Mouse (Mus musculus): ENCODE measurements around the gene Casz1.

The Casz1 gene

DNA sequence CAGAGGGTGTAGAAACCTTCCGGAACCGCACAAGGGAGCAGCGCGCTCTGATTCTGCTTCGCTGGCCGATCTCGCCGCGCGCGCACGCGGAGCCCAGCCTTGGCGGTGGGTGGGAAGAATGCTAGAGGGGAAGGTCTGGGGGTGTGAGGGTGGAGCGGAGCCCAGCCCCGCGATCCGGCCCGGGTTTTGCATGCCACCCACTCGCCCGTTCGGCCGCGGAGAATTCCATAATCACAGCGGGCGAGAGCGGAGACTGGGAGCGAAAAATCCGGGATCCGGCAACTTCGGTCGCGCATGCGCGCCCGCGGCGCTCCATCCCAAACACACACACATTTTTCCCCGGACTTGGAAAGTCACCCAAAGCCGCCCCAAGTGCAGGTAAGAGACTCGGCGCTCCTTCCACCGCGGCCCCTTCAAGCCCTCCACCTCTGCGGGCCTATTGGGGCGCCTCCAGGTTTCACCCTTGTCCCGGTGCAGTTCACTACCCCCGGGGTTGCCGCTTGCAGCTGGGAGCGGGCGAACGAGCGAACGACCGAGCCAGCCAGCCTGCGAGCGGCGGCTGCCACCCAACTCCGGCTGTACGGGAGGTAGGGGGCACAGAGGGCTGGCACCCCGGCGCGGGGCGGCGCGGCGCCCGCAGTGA lies at the start of gene Casz1:
Gene Casz1 (plus strand): TSS at position 293 of the 643 bp plus-strand sequence.
- DNase-seq, result peak; percentile 89

DNA sequence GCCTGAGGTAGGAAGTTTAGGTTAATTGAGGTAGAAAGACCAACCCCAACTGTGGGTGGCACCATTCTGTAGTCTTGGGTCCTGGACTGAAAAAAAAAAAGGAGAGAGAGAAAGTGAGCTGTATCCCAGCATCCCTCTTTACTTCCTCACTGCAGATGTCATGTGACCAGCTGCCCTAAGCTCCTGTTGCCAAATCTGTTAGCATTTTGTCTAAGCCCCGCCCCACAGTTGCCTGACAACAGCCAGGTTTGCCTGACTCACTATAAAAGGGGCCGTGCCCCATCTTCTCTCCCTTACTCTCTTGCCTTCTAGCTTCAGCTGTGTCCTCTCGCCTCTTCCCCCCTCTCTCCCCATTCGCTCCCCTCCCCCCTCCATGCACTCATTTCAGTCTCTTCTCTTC lies 45.4 kb upstream of the Casz1 start:
- no peak for DNase-seq

DNA sequence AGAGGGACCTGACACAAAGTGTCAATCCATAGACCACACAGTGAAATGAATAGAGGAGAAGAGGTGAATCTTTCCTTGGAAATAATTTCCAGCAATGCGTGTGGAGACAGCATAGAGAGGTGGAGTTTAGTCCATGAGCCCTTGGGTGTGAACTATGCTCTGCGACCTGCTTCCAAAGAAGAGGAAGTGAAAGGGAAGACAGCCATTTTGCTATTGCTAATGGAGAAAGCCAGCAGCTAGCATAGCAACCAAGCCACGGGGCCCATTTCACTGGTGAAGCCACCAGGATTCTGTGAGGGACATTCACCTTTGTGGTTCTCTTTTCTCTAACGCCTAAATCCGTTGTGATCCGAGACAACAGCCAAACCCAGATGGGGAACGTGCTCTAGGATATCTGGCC lies 44.1 kb upstream of the Casz1 start:
- no peak for DNase-seq

DNA sequence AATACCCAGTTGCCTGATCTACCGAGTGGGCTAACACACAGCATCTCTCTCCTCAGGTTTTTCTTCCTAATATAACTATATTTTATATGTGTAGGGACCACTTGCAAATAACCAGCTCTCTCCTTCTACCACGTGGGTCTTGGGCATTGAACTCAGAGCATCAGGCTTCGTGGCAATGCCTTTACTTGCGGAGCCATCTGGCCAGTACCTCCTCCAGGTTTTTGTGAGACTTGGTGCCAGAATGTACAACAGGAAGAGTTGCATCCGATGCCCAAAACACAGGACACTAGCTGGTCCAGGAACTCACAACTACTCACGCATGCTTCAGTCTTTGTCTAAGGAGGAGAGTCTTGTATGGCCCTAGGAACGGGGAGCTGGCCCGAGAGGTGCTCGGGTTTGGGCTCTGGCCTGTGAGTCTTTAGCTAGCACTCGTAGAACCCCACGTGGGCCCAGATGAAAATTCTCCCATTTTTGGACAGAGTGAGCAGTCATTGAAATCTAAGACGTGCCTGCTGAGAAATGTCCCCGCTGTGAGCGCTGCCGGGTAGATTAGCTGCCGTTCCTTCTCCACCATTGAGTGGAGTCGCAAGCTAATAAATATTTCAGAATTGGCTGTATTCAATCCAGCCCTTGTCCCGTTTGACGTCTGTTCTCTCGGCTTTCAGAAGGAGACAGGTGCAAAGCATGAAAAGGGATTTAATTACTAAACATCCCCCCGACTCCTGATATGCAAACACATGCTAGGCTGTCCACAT lies 38.0 kb upstream of the Casz1 start:
- DNase-seq, result no peak

DNA sequence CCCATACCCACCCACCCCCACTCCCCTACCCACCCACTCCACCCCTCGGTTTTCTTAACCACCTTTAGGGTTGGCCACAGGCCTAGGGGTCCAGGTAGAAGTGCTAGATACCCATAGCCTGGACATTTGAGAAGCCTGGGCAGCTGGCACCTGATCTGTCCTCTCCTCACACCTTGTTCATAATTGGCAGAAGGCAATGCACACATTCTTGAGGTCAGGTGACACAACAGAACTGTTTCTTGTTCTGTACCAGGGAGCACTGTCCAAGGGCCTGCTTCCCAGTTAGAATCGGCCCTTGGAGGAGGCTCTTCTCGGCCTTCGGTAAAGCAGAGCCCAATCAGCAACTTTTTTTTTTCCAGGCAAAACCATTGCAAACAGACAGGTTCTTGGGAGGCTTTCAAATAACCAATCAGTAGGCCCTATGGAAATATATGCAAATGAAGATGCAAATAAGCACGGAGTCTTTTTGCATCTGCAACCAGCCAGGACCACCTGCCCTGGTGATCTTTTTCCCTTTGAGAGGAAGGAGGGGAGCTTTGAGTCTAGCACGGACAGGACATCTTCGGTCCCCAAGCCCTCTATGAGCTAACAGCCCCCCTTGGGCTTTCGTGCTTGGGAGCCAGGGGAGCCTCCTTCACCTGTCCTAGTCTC lies 36.4 kb upstream of the Casz1 start:
- no peak for DNase-seq

DNA sequence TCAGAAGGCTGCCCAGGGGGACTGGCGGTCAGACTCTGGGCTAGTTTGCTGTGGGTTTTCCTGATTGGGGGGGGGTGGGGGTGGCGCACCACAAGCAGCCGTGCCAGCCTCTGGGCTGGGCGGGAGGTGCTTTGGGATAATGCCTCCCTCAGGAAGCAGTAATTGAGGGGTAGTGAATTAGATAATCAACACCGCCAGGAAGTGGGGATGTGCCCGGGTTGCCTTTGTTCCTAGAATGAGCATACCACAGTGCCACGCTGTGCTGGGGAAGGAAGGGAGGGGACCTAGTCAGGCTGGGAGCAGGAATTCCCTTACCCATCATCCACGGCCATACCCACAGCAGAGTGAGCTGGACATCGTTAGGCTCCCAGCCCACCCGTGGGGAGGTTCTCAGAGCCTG lies 35.6 kb upstream of the Casz1 start:
- DNase-seq, result no peak

DNA sequence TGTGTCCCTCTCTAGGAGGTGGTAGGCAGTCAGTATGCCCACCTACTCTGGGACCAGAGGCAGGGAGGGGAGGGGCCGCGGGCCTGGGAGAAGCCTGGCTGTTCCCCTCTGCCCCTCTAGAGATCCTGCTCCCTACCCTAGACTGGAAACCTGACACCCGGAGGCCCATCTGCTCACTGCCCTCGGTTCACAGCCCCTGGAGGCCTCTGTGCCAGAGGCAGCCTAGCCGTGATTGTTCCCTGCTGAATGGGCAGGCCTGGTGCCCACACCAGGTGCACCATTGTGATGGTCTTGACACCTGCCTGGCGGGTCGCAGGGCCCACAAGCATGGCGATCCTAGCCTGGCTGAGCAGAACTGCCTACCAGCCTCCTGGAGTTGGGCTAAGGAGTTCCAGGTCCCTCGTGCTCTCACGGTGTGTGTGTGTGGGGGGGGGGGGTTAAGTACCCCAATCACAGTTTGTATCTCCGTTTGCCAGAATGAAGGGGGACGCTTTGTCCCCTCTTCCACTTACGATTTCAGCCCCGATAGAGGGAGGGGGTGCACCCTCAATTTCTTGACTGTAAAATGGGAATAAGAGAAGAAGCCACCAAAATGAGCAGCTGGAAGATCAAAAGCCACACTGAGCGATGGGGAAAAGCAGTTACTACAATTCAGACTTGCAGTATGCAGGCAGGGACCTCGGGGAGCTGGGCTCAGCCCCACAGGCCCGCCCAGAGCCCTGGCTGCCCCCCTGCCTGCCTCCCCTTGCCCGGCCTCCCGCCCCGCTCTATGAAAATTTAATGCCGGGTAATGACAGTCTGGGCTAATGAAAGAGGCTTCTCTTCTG lies 33.4 kb upstream of the Casz1 start:
- DNase-seq, result no peak

DNA sequence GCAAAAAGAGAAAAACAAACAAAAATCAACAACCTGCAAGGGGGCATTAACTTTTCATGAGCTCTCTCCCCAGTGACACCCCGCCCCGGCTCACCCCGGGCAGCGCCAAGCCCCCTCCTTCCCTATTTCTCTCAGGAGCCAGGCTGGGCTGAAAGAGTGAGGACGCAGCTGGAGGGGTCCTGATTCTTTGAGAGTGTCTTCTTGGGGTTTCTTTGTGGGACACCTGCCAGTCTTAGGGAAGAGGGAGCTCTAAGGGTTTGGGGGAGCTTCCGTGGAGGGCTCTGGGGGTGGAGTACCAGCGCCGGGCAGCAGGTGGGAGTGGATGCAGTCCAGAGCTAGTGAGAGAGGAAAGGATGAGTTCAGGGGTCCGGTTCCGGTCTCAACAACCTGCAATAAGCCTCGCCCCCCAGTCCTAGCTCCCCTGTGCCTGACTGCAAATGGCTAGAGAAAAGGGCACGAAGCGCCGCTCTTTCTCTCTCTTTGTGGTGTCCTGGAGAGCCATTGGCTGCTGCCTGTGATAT lies 32.8 kb upstream of the Casz1 start:
- DNase-seq, result no peak

DNA sequence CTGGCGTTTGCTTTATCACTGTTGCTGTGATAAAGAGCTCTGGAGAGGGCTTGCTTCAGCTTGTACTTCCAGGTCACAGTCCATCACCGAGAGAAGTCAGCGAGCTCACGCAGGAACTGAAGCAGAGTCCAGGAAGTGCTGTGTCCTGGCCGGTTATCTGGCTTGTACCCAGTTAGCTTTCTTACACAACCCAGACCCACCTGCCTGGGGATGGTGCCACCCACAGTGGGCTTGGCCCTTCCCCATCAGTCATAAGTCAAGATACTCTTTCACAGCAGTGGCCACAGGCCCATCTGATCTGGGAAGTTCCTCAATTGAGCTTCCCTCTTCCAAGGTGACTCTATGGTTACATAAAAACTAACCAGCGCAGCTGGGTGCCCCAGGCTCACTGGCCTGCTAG lies 31.6 kb upstream of the Casz1 start:
- no peak for DNase-seq

DNA sequence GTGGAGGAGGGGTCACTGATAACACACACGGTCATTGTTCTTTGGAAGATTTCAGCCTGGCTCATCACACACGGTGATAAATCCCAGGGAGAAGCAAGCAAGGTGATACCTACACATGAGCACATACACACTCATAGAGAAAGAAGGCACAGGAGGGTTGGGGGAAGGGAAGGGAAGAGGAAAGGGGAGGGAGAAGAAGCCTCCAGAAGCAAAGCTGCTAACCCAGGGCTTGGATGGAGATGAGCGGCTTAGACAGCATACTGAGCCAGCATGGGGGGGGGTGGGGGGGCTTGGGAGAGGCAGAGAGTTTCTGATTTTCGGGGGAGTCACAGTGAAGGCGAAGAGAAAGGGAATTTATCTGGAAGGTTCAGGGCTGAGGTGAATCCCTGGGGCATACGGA lies 30.2 kb upstream of the Casz1 start:
- DNase-seq, result no peak

DNA sequence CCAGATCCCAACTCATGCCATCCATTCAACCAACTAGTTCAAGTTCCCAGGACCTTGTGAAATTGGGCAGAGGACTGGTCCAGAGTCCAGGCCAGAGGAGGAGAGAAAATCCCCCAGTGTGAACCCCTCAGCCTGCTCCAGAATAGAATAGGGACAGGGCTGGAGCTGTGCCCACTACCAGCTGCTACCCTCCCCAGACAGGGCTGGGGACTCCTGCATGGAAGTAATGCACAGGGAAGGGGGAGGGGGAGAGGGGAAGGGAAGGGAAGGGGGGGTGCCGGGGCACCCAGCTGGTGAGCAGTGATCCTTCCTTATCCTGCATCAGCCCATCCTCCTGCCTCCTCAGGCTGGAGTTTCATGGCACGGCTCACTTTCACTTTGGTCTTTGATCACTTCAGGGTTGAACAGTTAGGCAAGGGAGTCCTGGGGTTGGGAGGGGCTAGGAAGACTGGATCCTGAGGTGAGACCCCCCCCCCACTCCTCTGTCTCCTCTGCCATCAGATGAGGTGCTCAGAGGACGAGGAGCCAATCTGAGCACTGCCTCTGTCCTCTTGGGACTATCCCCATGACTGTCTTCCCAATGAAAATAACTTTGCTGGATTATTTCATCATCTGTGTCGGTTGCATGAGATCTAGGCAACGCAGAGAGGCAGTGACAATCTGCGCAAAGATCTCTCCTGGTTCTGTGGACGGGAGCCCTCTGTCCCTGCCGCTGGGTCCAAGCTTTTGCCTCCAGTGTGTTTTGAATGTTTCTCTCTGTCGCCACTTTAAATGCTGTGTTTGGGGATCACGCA lies 28.6 kb upstream of the Casz1 start:
- DNase-seq, result no peak

DNA sequence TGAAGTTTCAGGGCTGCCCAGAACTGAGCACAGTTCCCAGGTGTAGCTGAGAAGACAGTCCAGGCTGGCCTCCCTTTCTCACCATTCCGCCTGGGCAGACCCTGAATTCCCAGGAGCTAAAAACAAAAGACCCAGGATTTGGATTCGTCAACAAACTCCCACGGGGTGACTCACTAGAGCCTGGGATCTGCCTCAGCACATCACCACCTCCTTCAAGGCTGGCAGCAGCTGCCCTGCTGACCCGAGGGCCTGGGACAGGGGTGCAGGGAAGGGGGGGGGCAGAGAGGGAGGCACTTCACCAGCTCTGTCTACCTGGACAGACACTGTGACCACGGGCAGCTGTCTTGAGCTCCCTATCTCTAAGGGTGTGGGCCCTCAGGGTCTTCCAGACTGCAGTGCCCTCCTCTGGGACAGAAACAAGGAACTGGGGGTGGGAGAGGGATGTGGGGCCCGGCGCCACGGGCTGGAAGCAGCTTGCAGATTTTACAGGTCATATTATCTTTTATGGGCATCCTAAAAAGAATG lies 24.1 kb upstream of the Casz1 start:
- DNase-seq, result no peak

DNA sequence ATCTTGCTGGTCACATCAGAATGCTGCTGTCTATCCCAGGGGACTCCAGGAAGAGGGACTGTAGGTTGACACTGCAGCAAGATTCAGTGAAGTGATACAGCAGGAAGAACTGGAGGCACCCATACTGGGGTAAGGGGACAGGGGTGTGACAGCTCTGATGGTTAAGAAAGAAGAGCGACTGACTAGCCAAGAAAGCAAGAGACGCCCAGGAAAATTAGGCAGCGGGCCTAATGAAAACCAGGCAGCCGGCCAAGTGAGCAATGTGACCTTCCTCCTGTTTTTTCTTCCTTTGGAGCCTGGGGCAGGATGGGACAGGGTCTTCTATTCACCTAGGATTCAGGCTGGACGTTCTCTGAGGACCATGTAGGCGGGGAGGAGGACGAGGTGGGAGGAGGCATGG lies 22.7 kb upstream of the Casz1 start:
- no peak for DNase-seq

DNA sequence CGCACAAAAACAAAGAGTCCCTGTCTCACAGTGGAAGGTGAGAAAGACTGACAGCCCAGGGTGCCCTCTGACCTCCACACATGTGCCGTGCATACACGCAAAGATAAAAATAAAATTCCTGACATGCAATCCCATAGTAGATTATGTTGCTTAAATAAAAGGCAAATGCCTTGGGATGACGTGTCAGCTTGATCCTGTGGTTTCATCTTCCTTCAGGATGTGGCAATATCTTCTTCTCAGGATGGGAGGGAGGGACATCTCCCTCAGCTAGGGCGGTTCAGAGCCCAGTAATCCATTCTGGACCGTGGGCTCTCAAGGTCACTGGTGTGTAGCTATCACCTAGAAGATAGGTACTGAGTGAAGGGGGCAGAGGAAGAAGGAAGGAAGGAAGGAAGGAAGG lies 21.3 kb upstream of the Casz1 start:
- no peak for DNase-seq

DNA sequence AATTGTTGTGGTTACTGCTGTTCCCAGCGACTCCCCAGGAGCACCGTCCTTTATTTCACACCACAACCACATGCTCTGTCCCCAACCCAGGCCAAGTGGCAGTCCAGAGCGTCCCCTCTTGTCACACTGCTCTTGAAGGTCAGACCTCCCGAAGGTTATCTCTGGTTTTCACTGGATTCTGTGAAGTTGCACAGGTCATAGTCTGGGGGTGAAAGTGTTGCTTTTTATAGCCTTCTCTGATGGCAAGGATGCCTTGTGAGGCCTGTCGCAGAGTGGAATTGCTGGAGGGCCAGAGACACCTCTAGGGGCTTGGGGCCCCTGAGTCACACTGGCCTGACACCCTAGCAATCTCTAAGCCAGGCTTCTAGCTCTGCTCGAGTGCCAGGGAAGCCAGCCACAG lies 20.5 kb upstream of the Casz1 start:
- DNase-seq, result no peak

DNA sequence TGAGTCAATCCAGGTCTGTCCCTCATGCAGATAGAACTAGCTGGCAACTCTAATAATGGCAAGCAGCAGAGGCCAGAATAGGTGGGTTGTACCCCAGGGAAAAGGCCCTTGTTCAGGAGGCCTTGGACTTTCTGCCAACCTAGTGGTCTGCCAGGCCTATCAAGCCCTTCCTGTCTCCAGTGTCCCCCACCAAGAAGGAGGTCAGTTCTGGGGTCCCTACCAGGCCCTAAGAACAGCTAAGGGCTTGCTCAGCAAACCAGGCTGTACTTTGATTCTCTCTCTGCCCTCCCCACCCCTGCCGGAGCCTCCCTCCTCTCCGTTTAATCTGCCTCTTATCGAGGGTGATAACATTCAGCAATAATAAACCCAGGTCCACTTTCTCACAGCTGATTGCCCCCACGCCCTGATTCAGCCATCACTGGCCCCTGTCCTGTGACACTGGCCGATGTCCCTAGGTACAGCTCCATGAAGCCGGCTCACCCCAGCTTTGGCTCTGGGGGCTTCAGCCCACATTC lies 19.1 kb upstream of the Casz1 start:
- DNase-seq, result no peak

DNA sequence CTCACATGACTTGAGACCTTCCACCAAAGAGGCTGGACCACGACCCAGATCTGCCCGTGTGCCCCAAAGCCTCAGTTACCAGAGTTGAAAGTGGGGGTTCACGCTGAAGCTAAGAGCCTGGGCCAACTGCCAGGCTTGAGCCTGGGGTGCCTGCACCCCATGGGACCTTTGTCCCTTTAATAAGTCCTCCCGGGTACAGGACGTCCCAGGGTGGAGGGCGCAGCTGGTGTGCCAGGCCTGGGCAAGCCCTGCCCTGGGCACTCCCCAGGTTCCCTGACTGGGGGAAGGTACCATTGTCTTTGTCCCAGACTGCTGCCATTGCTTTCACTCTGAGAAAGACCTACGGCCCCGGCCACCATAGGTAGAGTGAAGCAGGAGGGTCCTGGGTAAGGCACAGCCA lies 18.2 kb upstream of the Casz1 start:
- no peak for DNase-seq

DNA sequence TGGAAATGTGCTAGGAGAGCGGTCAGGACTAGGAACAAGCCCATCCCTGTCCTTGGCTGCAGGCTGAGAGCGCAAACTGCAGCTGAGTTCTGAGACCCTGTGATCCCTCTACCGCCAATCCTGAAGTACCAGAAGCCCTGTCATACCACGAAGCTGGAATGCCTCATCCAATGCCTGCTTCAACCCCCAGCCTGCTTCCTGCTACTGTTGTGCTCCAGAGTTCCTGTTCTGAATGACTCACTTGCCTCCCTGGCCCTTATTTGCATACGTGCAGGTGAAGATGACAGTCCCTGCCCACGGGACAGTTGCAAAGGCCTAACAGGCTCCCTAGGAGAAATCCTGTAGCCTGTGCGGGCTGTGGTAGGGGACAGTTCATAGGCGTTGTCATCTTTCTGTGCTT lies 13.3 kb upstream of the Casz1 start:
- no peak for DNase-seq

DNA sequence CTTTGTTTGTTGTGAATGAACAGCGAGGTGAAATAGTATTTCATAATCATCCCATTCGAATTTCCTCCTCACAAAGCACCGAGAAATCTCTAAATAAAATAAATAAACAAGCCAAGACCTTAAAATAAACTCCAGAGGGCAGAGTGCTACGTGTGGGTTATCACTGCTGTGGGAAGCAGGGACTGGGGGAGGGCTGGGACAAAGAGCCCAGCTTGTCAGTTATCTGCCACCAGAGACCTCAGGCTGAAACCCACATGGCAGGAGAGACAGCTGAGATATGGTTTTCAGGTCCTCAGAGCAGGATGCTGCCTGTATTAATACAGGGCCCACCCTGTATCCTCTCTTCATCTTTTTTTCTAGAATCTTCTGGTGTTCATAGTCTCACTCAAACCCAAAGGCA lies 9.2 kb upstream of the Casz1 start:
- DNase-seq, result no peak

DNA sequence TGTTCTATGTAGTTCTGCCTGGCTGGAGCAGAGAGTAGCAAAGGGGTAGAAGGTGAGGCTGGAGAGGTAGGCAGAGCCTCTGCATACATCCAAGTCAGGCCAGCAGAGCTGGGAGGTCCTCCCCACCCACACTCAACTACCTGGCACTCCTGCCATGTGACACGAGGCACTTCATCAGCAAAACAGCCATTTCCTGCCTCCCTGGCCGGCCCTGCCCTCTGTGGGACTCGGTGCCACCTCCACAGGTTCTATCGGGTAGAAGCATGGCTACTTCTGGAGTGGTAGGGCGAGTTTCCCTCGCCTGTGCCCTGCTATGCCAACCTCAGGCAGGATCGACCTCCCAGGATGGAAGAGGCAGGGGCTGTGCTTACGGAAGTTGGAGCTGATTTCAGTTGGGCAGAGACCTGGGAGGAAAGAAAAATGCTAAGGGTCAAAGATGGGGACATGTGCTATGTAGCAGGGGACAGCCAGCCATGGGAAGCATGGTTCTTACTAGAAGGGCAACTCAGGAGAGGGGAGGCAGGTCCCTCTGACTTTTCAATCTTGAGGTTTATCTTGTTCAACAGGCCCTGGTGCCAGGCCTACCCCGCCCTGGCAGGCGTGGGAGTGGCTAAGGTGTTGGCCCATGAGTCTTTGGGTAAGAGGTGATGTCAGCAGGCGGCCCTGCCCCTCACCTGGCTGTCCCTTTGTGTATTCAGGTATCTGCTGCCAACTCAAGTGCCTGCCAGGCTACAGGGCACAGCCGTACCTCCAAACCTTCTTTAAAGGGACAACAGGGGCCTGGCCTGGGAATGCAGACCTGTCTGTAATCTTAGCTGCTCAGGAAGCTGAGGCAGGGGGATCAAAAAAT lies 6.5 kb upstream of the Casz1 start:
- DNase-seq, result no peak

DNA sequence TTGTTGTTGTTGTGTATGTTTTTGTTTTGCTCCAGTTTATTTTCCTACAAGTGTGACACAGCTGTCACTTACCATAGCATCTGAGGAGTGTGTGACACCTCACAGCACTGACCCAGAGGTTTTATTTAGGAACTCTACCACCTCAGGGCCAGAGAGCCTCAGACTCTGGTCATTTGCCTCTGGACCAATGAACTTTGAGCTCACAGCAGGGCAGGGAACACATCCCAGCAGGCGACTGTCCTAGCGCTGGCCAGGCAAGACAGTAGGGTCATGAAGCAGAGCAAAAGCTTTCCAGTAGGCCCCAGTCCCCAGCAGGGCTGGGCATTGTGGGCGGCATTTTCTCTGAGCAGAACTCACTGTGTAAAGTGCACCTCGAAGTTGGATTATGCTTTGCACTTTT lies 1.2 kb upstream of the Casz1 start:
- no peak for DNase-seq

All from right cerebral cortex, postnatal 14 days (tissue).